In the genomic region with DNA sequence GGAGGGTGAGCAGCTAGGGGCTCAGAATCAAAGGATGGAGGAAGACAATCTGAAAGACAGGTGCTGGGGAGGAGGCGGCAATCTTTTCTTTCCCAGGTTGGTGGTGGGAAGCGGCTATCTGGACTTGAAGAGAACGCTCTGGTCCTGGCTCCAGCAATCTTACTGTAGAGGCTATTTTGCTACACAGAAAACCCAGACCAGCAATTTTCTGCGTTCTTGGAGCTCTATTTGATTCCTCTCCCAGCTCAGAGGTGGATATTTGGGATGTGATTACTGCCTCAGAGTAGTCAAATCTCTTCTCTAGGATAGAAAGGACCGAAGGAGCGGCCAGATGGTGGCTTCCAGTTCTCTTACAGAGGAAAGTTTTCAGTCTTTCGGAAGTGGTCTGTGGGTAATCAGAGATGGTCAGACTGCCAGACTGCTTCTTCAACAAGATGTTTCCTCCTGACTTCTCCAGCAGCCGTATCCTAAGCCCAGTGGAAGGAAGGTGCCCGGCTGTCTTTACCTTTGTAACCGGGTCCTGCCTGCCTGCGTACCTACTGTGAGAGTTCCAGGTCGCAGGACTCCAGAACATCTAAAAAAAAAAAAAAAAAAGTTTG, we compare ENCODE assay signal across 8 mouse cellular contexts. TPM values are rescaled to one million over a fixed set of nuclear protein-coding genes. Genes with fewer than 3 reads are reported as not detected.
DNase-seq lines count a peak whose midpoint lies in the region; ATAC-seq and TF ChIP-seq lines count a peak whose summit lies in the region.

No protein-coding gene starts in this region.

- TF ChIP-seq EP300 in heart, postnatal 0 days (IDR thresholded peaks at IDR 0.05; ENCODE audit: low read depth) = no peak

- H3K9ac ChIP-seq in kidney, embryonic 16.5 days (replicated peaks; ENCODE audit: low read length) = peak overlapping the region; percentile 22; the same call in 1 of the 2 replicates
- H3K9ac ChIP-seq in heart, postnatal 0 days (replicated peaks; ENCODE audit: low read depth, low read length) = peak overlapping the region; percentile 65; the same call in 1 of the 2 replicates
- peak overlapping the region; percentile 96 for H3K9ac ChIP-seq in midbrain, embryonic 11.5 days (ENCODE audit: low read length)

- H3K27ac ChIP-seq in kidney, embryonic 16.5 days (ENCODE audit: low read length) = no peak overlapping the region; the same call in 1 of the 2 replicates
- peak overlapping the region; percentile 79 for H3K27ac ChIP-seq in heart, postnatal 0 days (ENCODE audit: low read depth)
- H3K27ac ChIP-seq in midbrain, embryonic 11.5 days (ENCODE audit: low read depth, low read length) = no peak overlapping the region

- no peaks in the 10 kb centered on the region for H3K36me3 ChIP-seq in kidney, embryonic 16.5 days (ENCODE audit: insufficient read depth, low read length)
- H3K36me3 ChIP-seq in heart, postnatal 0 days (replicated peaks; ENCODE audit: control insufficient read depth, insufficient read depth, low read length) = no peaks in the 10 kb centered on the region
- no peaks in the 10 kb centered on the region for H3K36me3 ChIP-seq in midbrain, embryonic 11.5 days (ENCODE audit: control insufficient read depth, insufficient read depth, low read length)

- TF ChIP-seq CTCF in heart, postnatal 0 days (IDR thresholded peaks at IDR 0.05; ENCODE audit: low read depth) = no peak

- no peaks in the 10 kb centered on the region for H3K9me3 ChIP-seq in kidney, embryonic 16.5 days (ENCODE audit: low read length)
- no peaks in the 10 kb centered on the region for H3K9me3 ChIP-seq in heart, postnatal 0 days (replicated peaks; ENCODE audit: control insufficient read depth, low read length)
- H3K9me3 ChIP-seq in midbrain, embryonic 11.5 days (ENCODE audit: control insufficient read depth, low read length) = no peaks in the 10 kb centered on the region

- peak overlapping the region; percentile 80 for H3K4me2 ChIP-seq in kidney, embryonic 16.5 days (replicated peaks; ENCODE audit: low read depth, low read length)
- H3K4me2 ChIP-seq in heart, postnatal 0 days (ENCODE audit: low read depth, low read length) = peak overlapping the region; percentile 96
- H3K4me2 ChIP-seq in midbrain, embryonic 11.5 days = peak overlapping the region; percentile 93

- ATAC-seq in kidney, embryonic 16.5 days (ENCODE audit: low FRiP score, low TSS enrichment) = no peak
- no peak for ATAC-seq in heart, postnatal 0 days (ENCODE audit: insufficient read depth, low read depth)
- ATAC-seq in midbrain, embryonic 11.5 days (ENCODE audit: low FRiP score) = no peak

- no peaks in the 10 kb centered on the region for H3K27me3 ChIP-seq in kidney, embryonic 16.5 days (ENCODE audit: insufficient read depth, low read length)
- no peaks in the 10 kb centered on the region for H3K27me3 ChIP-seq in heart, postnatal 0 days (ENCODE audit: control insufficient read depth, insufficient read depth, low read length)
- H3K27me3 ChIP-seq in midbrain, embryonic 11.5 days (ENCODE audit: control insufficient read depth, insufficient read depth, low read length) = no peaks in the 10 kb centered on the region

- DNase-seq in kidney, postnatal 36 days = no peak
- peak; percentile 32 for DNase-seq in Muller cell, postnatal 12 days (ENCODE audit: inconsistent ontology term)
- DNase-seq in heart, postnatal 0 days (ENCODE audit: low spot score) = no peak
- peak; percentile 86 for DNase-seq in midbrain, embryonic 11.5 days (ENCODE audit: low spot score, missing footprints)
- DNase-seq in ovary, adult 18-20 months (ENCODE audit: low spot score) = no peak
- no peak for DNase-seq in gastrocnemius, adult 18-20 months (ENCODE audit: low spot score)
- DNase-seq in frontal cortex, postnatal 25 days (ENCODE audit: low spot score in 2 of 2) = no peak

- peak overlapping the region; percentile 76 for H3K4me3 ChIP-seq in kidney, embryonic 16.5 days (ENCODE audit: low read length)
- H3K4me3 ChIP-seq in heart, postnatal 0 days (ENCODE audit: low read depth, low read length) = peak overlapping the region; percentile 85
- H3K4me3 ChIP-seq in midbrain, embryonic 11.5 days (ENCODE audit: low read depth, low read length) = peak overlapping the region; percentile 79

- WGBS in kidney, embryonic 16.5 days = 30% methylated on average over 12 of the region's 12 CpGs
- 36% methylated on average over 12 of the region's 12 CpGs for WGBS in heart, postnatal 0 days
- WGBS in midbrain, embryonic 11.5 days = 34% methylated on average over 12 of the region's 12 CpGs

- H3K4me1 ChIP-seq in kidney, embryonic 16.5 days (ENCODE audit: insufficient read depth, low read length) = peaks cover 35% of the 10 kb centered on the region
- peaks cover 3% of the 10 kb centered on the region; the same call in 1 of the 2 replicates for H3K4me1 ChIP-seq in heart, postnatal 0 days (ENCODE audit: control insufficient read depth, insufficient read depth)
- peaks cover 10% of the 10 kb centered on the region; the same call in 1 of the 2 replicates for H3K4me1 ChIP-seq in midbrain, embryonic 11.5 days (ENCODE audit: control insufficient read depth, insufficient read depth, low read length)

RNA-seq across cellular contexts. Expression of a gene that starts 0.6 kb away (rescaled TPM):
- 25.9 and 26.0 TPM in 2 replicates for polyA plus RNA-seq in kidney, embryonic 16.5 days (2015; fragmentation: Nextera tagmentation; extraction: Ambion mirVana)
- 23.5 and 34.4 TPM in 2 replicates for total RNA-seq in heart, postnatal 0 days (2014; rRNA removed; ENCODE audit: low replicate concordance)
- 8.8 and 10.0 TPM in 2 replicates for polyA plus RNA-seq in heart, postnatal 0 days (2015; fragmentation: Nextera tagmentation; extraction: Ambion mirVana)
- 31.8 and 34.1 TPM in 2 replicates for polyA plus RNA-seq in midbrain, embryonic 11.5 days (2014; fragmentation: Nextera tagmentation; extraction: Ambion mirVana)
- total RNA-seq in gastrocnemius, adult 18-20 months (2021) = 1 to 10 TPM; 3.6 to 4.7 TPM

Comparison
In these comparisons a context has a peak if more than half of its experiments do, and no peak if none do; other contexts are left out.
1. H3K9ac ChIP-seq: peak in every context shown above with its lines; median percentile 96 in midbrain, embryonic 11.5 days; 65 in heart, postnatal 0 days; 22 in kidney, embryonic 16.5 days.
2. DNase-seq: peak in Muller cell, postnatal 12 days (single experiment) and midbrain, embryonic 11.5 days (single experiment); none in kidney, postnatal 36 days (0 of 2), heart, postnatal 0 days (single experiment), ovary, adult 18-20 months (single experiment), gastrocnemius, adult 18-20 months (single experiment) and frontal cortex, postnatal 25 days (0 of 2).
3. Peak in every context shown above with its lines, with median percentiles within 50 percentile points of each other: H3K4me2 ChIP-seq and H3K4me3 ChIP-seq.